In genomic region chr7:38047229-38047628, GRCm38 (mm10) we compare ENCODE assay signal across 25 mouse cellular contexts. TPM values are rescaled to one million over a fixed set of nuclear protein-coding genes. Genes with fewer than 3 reads are reported as not detected.
A peak's percentile ranks its signal among the peaks of the same experiment; 100 is the strongest.
DNase-seq lines count a peak whose midpoint lies in the region; ATAC-seq and TF ChIP-seq lines count a peak whose summit lies in the region.
"Had no signal": no experiment of that assay in that cellular context is flagged by ENCODE, and none has a peak within 500 bp of the region (broad histone marks: within the 10 kb centered on the region; RNA-seq: fewer than 3 reads in every experiment).

No protein-coding gene starts in this region.

- no peaks in the 10 kb centered on the region for H3K27me3 ChIP-seq in midbrain, embryonic 11.5 days (ENCODE audit: control insufficient read depth, insufficient read depth, low read length)
- no peaks in the 10 kb centered on the region for H3K27me3 ChIP-seq in midbrain, embryonic 13.5 days
- H3K27me3 ChIP-seq in MEL (ENCODE audit: control insufficient read depth in 1 of 2, insufficient read depth in 2 of 2, low read length in 2 of 2): no peaks in the 10 kb centered on the region
- H3K27me3 ChIP-seq: heart, embryonic 13.5 days; hindbrain, embryonic 12.5 days; hindbrain, embryonic 15.5 days had no signal

- TF ChIP-seq CTCF in MEL (IDR thresholded peaks at IDR 0.05 in 2 of 3, conservative IDR thresholded peaks at IDR 0.05 in 1 of 3; ENCODE audit: control insufficient read depth in 1 of 3, insufficient read depth in 1 of 3, low read depth in 2 of 3, low read length in 3 of 3, poor library complexity in 1 of 3, severe bottlenecking in 1 of 3): no peak

- H3K9me3 ChIP-seq in midbrain, embryonic 11.5 days (ENCODE audit: control insufficient read depth, low read length): no peaks in the 10 kb centered on the region
- no peaks in the 10 kb centered on the region for H3K9me3 ChIP-seq in midbrain, embryonic 13.5 days
- H3K9me3 ChIP-seq in MEL (replicated peaks; ENCODE audit: insufficient read depth, low read length): no peaks in the 10 kb centered on the region
- H3K9me3 ChIP-seq: forebrain, embryonic 10.5 days; G1E; heart, embryonic 10.5 days; heart, embryonic 13.5 days; hindbrain, embryonic 12.5 days; hindbrain, embryonic 15.5 days had no signal

- no peak overlapping the region for H3K27ac ChIP-seq in midbrain, embryonic 11.5 days (ENCODE audit: low read depth, low read length)
- no peak overlapping the region for H3K27ac ChIP-seq in midbrain, embryonic 13.5 days
- H3K27ac ChIP-seq in MEL (ENCODE audit: control insufficient read depth, low read depth, low read length): no peak overlapping the region
- H3K27ac ChIP-seq: forebrain, embryonic 10.5 days; heart, adult 2 months; heart, embryonic 10.5 days; heart, embryonic 13.5 days; hindbrain, embryonic 12.5 days; hindbrain, embryonic 15.5 days had no signal

- no peaks in the 10 kb centered on the region for H3K36me3 ChIP-seq in midbrain, embryonic 11.5 days (ENCODE audit: control insufficient read depth, insufficient read depth, low read length)
- H3K36me3 ChIP-seq in midbrain, embryonic 13.5 days: no peaks in the 10 kb centered on the region
- H3K36me3 ChIP-seq in MEL (ENCODE audit: control insufficient read depth in 1 of 2, insufficient read depth in 2 of 2, low read length in 2 of 2): no peaks in the 10 kb centered on the region
- H3K36me3 ChIP-seq: forebrain, embryonic 10.5 days; G1E; heart, embryonic 10.5 days; heart, embryonic 13.5 days; hindbrain, embryonic 12.5 days; hindbrain, embryonic 15.5 days had no signal

- H3K4me2 ChIP-seq in midbrain, embryonic 11.5 days: no peak overlapping the region
- H3K4me2 ChIP-seq in midbrain, embryonic 13.5 days (replicated peaks): no peak overlapping the region
- H3K4me2 ChIP-seq: heart, embryonic 13.5 days; hindbrain, embryonic 12.5 days; hindbrain, embryonic 15.5 days had no signal

- TF ChIP-seq RAD21 in MEL (IDR thresholded peaks at IDR 0.05; ENCODE audit: low read depth, low read length): no peak

- no peak for TF ChIP-seq EP300 in MEL (IDR thresholded peaks at IDR 0.05; ENCODE audit: low read depth in 1 of 2, low read length in 2 of 2)

- no peak for ATAC-seq in midbrain, embryonic 11.5 days (ENCODE audit: low FRiP score)
- no peak for ATAC-seq in midbrain, embryonic 13.5 days
- ATAC-seq: forebrain, embryonic 14.5 days; intestine, postnatal 0 days had no signal

- no peaks in the 10 kb centered on the region for H3K4me1 ChIP-seq in midbrain, embryonic 11.5 days (ENCODE audit: control insufficient read depth, insufficient read depth, low read length)
- no peaks in the 10 kb centered on the region for H3K4me1 ChIP-seq in midbrain, embryonic 13.5 days (replicated peaks)
- H3K4me1 ChIP-seq in MEL (ENCODE audit: control insufficient read depth in 1 of 2, insufficient read depth in 2 of 2, low read length in 2 of 2): no peaks in the 10 kb centered on the region
- H3K4me1 ChIP-seq: forebrain, embryonic 10.5 days; heart, embryonic 10.5 days; heart, embryonic 13.5 days; hindbrain, embryonic 12.5 days; hindbrain, embryonic 15.5 days had no signal

- intact Hi-C loops in heart, postnatal 36 days (cut with DNase I): no loop called here

- peak; percentile 8 for DNase-seq in midbrain, embryonic 11.5 days (ENCODE audit: low spot score, missing footprints)
- no peak for DNase-seq in MEL (ENCODE audit: low read depth, low spot score)
- DNase-seq in ZHBTc4 (ENCODE audit: low read depth, low spot score): peak; percentile 43
- DNase-seq in heart, postnatal 36 days: no peak
- no peak for DNase-seq in spleen, adult 18-20 months
- DNase-seq: adrenal gland, adult 8-10 months; adrenal gland, postnatal 25 days; B cell, adult 2 months; cerebellum, adult 18-20 months; cerebellum, adult 9-10 months; cerebellum, postnatal 14 days; gastrocnemius, postnatal 10 days; gastrocnemius, postnatal 36 days; heart, adult 2 months; heart, postnatal 14 days; kidney, adult 8-10 months had no signal

- H3K9ac ChIP-seq in midbrain, embryonic 11.5 days (ENCODE audit: low read length): no peak overlapping the region
- H3K9ac ChIP-seq in midbrain, embryonic 13.5 days (replicated peaks): no peak overlapping the region
- no peak overlapping the region for H3K9ac ChIP-seq in MEL (ENCODE audit: control insufficient read depth, low read depth, low read length, poor library complexity, severe bottlenecking)
- H3K9ac ChIP-seq: heart, embryonic 13.5 days; hindbrain, embryonic 12.5 days; hindbrain, embryonic 15.5 days had no signal

- H3K4me3 ChIP-seq in midbrain, embryonic 11.5 days (ENCODE audit: low read depth, low read length): no peak overlapping the region
- no peak overlapping the region for H3K4me3 ChIP-seq in midbrain, embryonic 13.5 days (replicated peaks)
- no peak overlapping the region for H3K4me3 ChIP-seq in MEL (ENCODE audit: control insufficient read depth in 1 of 2, insufficient read depth in 1 of 2, low read depth in 2 of 2, low read length in 2 of 2)
- H3K4me3 ChIP-seq: forebrain, embryonic 10.5 days; heart, adult 2 months; heart, embryonic 10.5 days; heart, embryonic 13.5 days; hindbrain, embryonic 12.5 days; hindbrain, embryonic 15.5 days had no signal

- H3K79me2 ChIP-seq in MEL (ENCODE audit: control insufficient read depth, insufficient read depth, low read length, poor library complexity): no peaks in the 10 kb centered on the region

- TF ChIP-seq POLR2A in MEL (IDR thresholded peaks at IDR 0.05; ENCODE audit: control insufficient read depth in 1 of 2, insufficient read depth in 1 of 2, low read depth in 1 of 2, low read length in 2 of 2, poor library complexity in 1 of 2): no peak

- WGBS in midbrain, embryonic 11.5 days: 72% methylated on average over 5 of the region's 5 CpGs
- WGBS in midbrain, embryonic 13.5 days: 69% methylated on average over 5 of the region's 5 CpGs

TF ChIP-seq in MEL, 35 proteins besides CTCF, POLR2A, EP300 and RAD21:
- peak; percentile 48; the same call in 1 of the 2 replicates for TF ChIP-seq MAFK (IDR thresholded peaks at IDR 0.05; ENCODE audit: borderline replicate concordance, low read depth, low read length)
- no peak for TF ChIP-seq GABPA (IDR thresholded peaks at IDR 0.05; ENCODE audit: low read depth, low read length)

RNA-seq across cellular contexts. Expression of gene Uri1, which starts 23.9 kb away (rescaled TPM):
- 47.9 and 50.6 TPM in 2 replicates for polyA plus RNA-seq in midbrain, embryonic 11.5 days (2014; fragmentation: Nextera tagmentation; extraction: Ambion mirVana)
- polyA plus RNA-seq in midbrain, embryonic 13.5 days (2015; fragmentation: Nextera tagmentation; extraction: Ambion mirVana): 33.3 and 34.7 TPM in 2 replicates
- total RNA-seq in MEL (2012; rRNA removed): 28.4 and 29.2 TPM in 2 replicates
- polyA plus RNA-seq in MEL (2012; ENCODE audit: insufficient read depth in 1 of 2, insufficient read length in 2 of 2, low read depth in 1 of 2, low replicate concordance in 2 of 2, missing spikeins in 1 of 2): 10 to 100 TPM in 1 of 2 experiments, not detected in 1; 36.0 TPM
- total RNA-seq in heart, postnatal 36 days (2021): 10 to 100 TPM; 20.1 to 22.2 TPM

Comparison
In these comparisons a context has a peak if more than half of its experiments do, and no peak if none do; other contexts are left out.
1. DNase-seq: peak in midbrain, embryonic 11.5 days (single experiment) and ZHBTc4 (single experiment); none in MEL (single experiment), heart, postnatal 36 days (0 of 2) and spleen, adult 18-20 months (0 of 2).